Mouse (Mus musculus) liver, embryonic 15.5 days (tissue): Measurements from ENCODE around the gene Cd52. TPM values are rescaled to one million over a fixed set of nuclear protein-coding genes. Genes with fewer than 3 reads are reported as not detected.
A peak's percentile ranks its signal among the peaks of the same experiment; 100 is the strongest.

Source experiments
- ATAC-seq: fragments of 200-750 bp; cut with Nextera tagmentation; 2 replicates; pipeline ENCODE4 v1.8.0; 2017; ENCODE audit warnings: moderate number of reproducible peaks, mild to moderate bottlenecking, moderate library complexity; ENCODE audit not compliant: insufficient read depth
- H3K27ac ChIP-seq: fragments of 300-500 bp; sonication (generic); replicated peaks from 2 replicates; pipeline ENCODE4 v1.5.1; 2015; ENCODE audit warnings: mild to moderate bottlenecking, inconsistent platforms
- H3K27me3 ChIP-seq: fragments of 300-500 bp; sonication (generic); 2 replicates; pipeline ENCODE4 v1.6.1; 2015; ENCODE audit warnings: mild to moderate bottlenecking, inconsistent platforms
- H3K36me3 ChIP-seq: fragments of 300-500 bp; sonication (generic); replicated peaks from 2 replicates; pipeline ENCODE4 v1.6.1; 2015; ENCODE audit warnings: moderate library complexity, mild to moderate bottlenecking, inconsistent platforms
- H3K4me1 ChIP-seq: fragments of 300-500 bp; sonication (generic); replicated peaks from 2 replicates; pipeline ENCODE4 v1.6.1; 2015; ENCODE audit warnings: inconsistent platforms
- H3K4me2 ChIP-seq: fragments of 300-500 bp; sonication (generic); 2 replicates; pipeline ENCODE4 v1.6.1; 2015; ENCODE audit warnings: moderate library complexity, mild to moderate bottlenecking, inconsistent platforms
- H3K4me3 ChIP-seq: fragments of 300-500 bp; sonication (generic); replicated peaks from 2 replicates; pipeline ENCODE4 v1.5.1; 2015; ENCODE audit warnings: mild to moderate bottlenecking, inconsistent platforms
- H3K9ac ChIP-seq: fragments of 300-500 bp; sonication (generic); 2 replicates; pipeline ENCODE4 v1.6.1; 2015; ENCODE audit warnings: moderate library complexity, mild to moderate bottlenecking, inconsistent platforms
- H3K9me3 ChIP-seq: fragments of 300-500 bp; sonication (generic); replicated peaks from 2 replicates; pipeline ENCODE4 v1.6.1; 2016; ENCODE audit warnings: inconsistent platforms
- WGBS: fragments of 180-500 bp; shearing (Covaris S2); methylation state at CpG from one replicate; pipeline ENCODE4 v1.1.7; 2015; ENCODE audit warnings: mixed read lengths; ENCODE audit not compliant: insufficient replicate concordance; 5-methylcytosine and 5-hydroxymethylcytosine counted together
- polyA plus RNA-seq: library from polyadenylated mRNA; unstranded; fragments of >200 nt; fragmentation: Nextera tagmentation; extraction: Ambion mirVana; gene quantifications from 2 replicates; pipeline ENCODE4 v1.2.1, GENCODE M21; 2015

The Cd52 gene
- polyA plus RNA-seq, 1 experiment from 2014 or later = 51.5 TPM

- Histone ChIP-seq H3K27ac (no peak overlapping the region), H3K4me3 (peak overlapping the region; percentile 73), H3K27me3 (peaks cover 3% of the 10 kb centered on the region; the same call in 1 of the 2 replicates), H3K4me1 (peaks cover 68% of the 10 kb centered on the region), H3K4me2 (peak overlapping the region; percentile 94), H3K9me3 (no peaks in the 10 kb centered on the region), H3K36me3 (peaks cover 14% of the 10 kb centered on the region), H3K9ac (no peak overlapping the region)
- ATAC-seq = no peak
- 65% methylated on average over 7 of the region's 7 CpGs for WGBS
Measured at GRCm38 (mm10) chr4:134127121-134127455, 32.2 kb upstream of the Cd52 start.

DNA sequence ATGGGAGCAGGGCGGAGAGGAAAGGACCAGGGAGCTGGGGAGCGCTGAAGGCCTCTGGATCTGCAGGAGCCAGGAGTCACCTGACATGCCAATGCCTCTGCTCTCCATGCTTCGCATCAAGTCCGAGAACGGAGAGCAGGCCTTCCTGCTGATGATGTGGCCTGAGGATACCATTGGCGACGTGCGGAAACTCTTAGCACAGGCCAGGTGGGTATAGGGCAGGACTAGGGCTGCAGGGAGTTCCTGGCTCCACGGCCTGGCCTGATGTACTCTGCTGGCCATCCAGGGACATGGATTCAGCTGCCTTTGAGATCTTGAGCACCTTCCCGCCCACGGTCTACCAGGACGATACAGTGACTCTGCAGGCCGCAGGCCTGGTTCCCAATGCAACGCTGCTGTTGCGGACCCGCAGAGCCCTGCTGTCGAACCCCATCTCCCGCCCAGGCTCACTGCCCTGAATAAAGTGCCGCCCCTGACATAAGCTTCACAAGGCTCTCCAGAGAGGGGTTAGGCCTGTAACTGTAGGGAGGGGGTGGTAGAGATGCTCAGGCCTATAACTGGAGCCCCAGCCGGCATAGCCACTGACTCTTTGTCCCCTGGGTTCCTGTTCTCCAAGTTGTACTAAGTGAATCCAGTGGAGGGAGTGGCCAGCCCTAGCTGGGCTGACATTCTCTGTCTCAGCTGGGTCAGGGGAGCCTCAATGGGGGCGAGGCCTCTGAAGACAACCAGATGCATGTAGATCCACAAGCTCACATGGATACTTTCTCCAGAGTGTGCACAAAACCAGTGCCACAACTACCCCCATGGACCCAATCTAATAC is 31.6 kb upstream of the Cd52 start:
- H3K4me2 ChIP-seq = peak overlapping the region; percentile 94; the same call in 1 of the 2 replicates
- no peak for ATAC-seq

DNA sequence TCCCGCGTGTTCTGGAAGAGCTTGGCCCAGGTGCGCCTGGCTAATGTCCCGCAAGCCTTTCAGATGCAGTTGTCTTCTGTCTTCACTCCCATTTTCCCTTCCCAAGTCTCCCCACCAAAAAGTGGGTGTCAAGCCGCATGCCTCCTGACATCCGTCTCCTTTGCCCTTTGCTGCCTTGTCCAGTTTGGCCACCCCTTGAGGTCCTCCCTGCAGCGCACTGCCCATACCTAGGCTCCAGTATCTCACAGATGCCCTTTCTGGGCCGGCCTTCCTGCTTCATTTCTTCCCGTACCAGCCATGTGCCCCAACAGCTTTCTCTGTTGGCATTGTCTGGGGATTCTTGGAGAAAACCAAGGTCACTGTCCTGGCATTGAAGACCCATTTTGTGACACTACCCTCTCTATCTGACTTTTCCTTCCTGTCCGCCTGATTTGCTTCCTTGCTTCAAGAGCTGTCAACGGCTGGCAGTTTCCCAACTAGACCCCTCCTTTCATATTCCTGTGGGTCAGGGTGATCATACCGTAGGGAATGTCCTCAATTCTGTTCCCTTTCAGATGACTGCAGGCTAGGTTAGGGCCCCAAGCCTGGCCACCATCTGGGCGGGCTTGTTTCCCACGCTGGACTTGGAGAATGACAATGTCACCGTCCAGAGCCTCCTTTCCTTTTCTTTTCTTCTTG is 30.6 kb upstream of the Cd52 start:
- Histone ChIP-seq H3K27me3 (peaks cover 3% of the 10 kb centered on the region; the same call in 1 of the 2 replicates), H3K36me3 (peaks cover 7% of the 10 kb centered on the region), H3K4me1 (peaks cover 55% of the 10 kb centered on the region), H3K27ac (no peak overlapping the region), H3K9me3 (no peaks in the 10 kb centered on the region), H3K4me2 (no peak overlapping the region), H3K4me3 (no peak overlapping the region), H3K9ac (no peak overlapping the region)
- WGBS = 76% methylated on average over 15 of the region's 15 CpGs
- no peak for ATAC-seq

More for the DNA sequence above, 31.6 kb upstream of the Cd52 start:
- peaks cover 14% of the 10 kb centered on the region for H3K36me3 ChIP-seq
- no peak overlapping the region for H3K9ac ChIP-seq
- no peaks in the 10 kb centered on the region for H3K9me3 ChIP-seq
- H3K27ac ChIP-seq = no peak overlapping the region
- WGBS = 82% methylated on average over 21 of the region's 21 CpGs
- H3K4me3 ChIP-seq = no peak overlapping the region
- peaks cover 65% of the 10 kb centered on the region for H3K4me1 ChIP-seq
- H3K27me3 ChIP-seq = peaks cover 3% of the 10 kb centered on the region; the same call in 1 of the 2 replicates

- Histone ChIP-seq H3K27ac (no peak overlapping the region), H3K4me3 (no peak overlapping the region), H3K36me3 (no peaks in the 10 kb centered on the region), H3K9me3 (no peaks in the 10 kb centered on the region), H3K4me2 (peak overlapping the region; percentile 38; the same call in 1 of the 2 replicates), H3K27me3 (peaks cover 3% of the 10 kb centered on the region; the same call in 1 of the 2 replicates), H3K4me1 (peaks cover 55% of the 10 kb centered on the region), H3K9ac (no peak overlapping the region)
- ATAC-seq = no peak
- WGBS = 13% methylated on average over 17 of the region's 17 CpGs
Measured at GRCm38 (mm10) chr4:134123680-134124551, 29.0 kb upstream of the Cd52 start.

GRCm38 (mm10) chr4:134123147-134123546 is 28.3 kb upstream of the Cd52 start:
- no peak overlapping the region for H3K9ac ChIP-seq
- WGBS = 85% methylated on average over 6 of the region's 6 CpGs
- H3K4me3 ChIP-seq = no peak overlapping the region
- peaks cover 3% of the 10 kb centered on the region; the same call in 1 of the 2 replicates for H3K27me3 ChIP-seq
- no peak overlapping the region for H3K27ac ChIP-seq
- H3K4me1 ChIP-seq = peaks cover 54% of the 10 kb centered on the region
- no peaks in the 10 kb centered on the region for H3K9me3 ChIP-seq
- H3K36me3 ChIP-seq = no peaks in the 10 kb centered on the region
- H3K4me2 ChIP-seq = no peak overlapping the region
- ATAC-seq = no peak

- Histone ChIP-seq H3K36me3 (no peaks in the 10 kb centered on the region), H3K27ac (no peak overlapping the region), H3K4me2 (no peak overlapping the region), H3K4me3 (no peak overlapping the region), H3K4me1 (peaks cover 54% of the 10 kb centered on the region), H3K9me3 (no peaks in the 10 kb centered on the region), H3K9ac (no peak overlapping the region), H3K27me3 (peaks cover 3% of the 10 kb centered on the region; the same call in 1 of the 2 replicates)
- ATAC-seq = no peak
- WGBS = 47% methylated on average over 3 of the region's 3 CpGs
Measured at GRCm38 (mm10) chr4:134122281-134122680, 27.4 kb upstream of the Cd52 start.

DNA sequence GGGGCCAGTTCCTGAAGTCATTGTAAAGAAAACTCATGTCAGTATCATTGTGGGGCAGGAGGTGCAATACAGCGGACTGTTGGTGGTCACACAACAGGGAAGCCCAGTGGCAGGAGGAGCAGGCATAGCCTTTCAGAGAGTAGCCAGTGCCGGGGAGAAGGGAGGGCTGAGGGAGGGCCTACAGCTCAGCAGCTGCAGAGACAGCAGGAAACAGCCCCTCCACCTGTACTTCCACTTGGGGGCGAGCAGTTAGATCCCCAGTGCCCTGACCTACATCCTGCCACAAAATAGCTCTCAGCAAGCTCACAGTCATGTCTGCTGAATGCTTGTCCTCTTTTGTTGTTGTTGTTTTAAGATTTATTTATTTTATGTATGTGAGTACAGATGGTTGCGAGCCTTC is 26.7 kb upstream of the Cd52 start:
- 42% methylated on average over 4 of the region's 4 CpGs for WGBS

GRCm38 (mm10) chr4:134120916-134121315 is 26.0 kb upstream of the Cd52 start:
- H3K36me3 ChIP-seq = no peaks in the 10 kb centered on the region
- no peak overlapping the region for H3K9ac ChIP-seq
- H3K4me2 ChIP-seq = no peak overlapping the region
- H3K4me3 ChIP-seq = no peak overlapping the region
- peak overlapping the region; percentile 48; the same call in 1 of the 2 replicates for H3K27ac ChIP-seq
- no peak for ATAC-seq
- no peaks in the 10 kb centered on the region for H3K9me3 ChIP-seq
- peaks cover 3% of the 10 kb centered on the region; the same call in 1 of the 2 replicates for H3K27me3 ChIP-seq
- 38% methylated on average over 4 of the region's 4 CpGs for WGBS
- peaks cover 47% of the 10 kb centered on the region for H3K4me1 ChIP-seq

More for the DNA sequence above, 26.7 kb upstream of the Cd52 start:
- Histone ChIP-seq H3K9ac (no peak overlapping the region), H3K27me3 (peaks cover 3% of the 10 kb centered on the region; the same call in 1 of the 2 replicates), H3K4me2 (no peak overlapping the region), H3K4me3 (no peak overlapping the region), H3K36me3 (no peaks in the 10 kb centered on the region), H3K4me1 (peaks cover 53% of the 10 kb centered on the region), H3K9me3 (no peaks in the 10 kb centered on the region), H3K27ac (peak overlapping the region; percentile 48; the same call in 1 of the 2 replicates)
- no peak for ATAC-seq

DNA sequence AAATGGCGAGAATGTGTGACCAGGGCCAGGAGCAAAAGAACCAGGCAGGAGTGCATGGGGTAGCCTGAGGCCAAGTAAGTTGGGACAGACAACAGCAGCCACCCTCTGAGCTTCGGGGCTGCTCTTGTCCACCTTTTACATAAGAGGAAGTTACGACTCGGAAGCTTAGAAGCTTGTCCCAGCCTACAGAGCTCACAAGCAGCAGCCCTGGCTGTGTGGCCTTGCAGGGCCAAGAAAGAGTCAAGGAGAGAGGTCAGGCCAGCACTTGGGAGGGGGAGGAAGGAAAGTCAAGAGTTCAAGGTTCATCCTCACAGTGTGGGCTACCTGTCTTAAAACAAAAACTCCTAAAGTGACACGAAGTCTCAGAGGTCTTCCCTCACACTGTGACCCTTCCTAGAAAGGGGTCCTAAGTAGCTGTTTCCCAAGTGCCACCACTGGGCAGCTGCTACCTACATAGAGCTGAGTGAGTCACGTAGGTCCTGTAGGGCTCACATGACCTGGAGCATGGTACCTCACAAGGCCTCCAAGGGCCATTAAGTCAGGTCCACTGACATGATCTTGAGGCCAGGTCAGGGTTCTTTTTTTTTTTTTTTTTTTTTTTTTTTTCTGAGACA is 25.4 kb upstream of the Cd52 start:
- no peak for ATAC-seq
- peak overlapping the region; percentile 38 for H3K27ac ChIP-seq
- no peaks in the 10 kb centered on the region for H3K9me3 ChIP-seq
- no peak overlapping the region for H3K4me2 ChIP-seq
- peaks cover 47% of the 10 kb centered on the region for H3K4me1 ChIP-seq
- no peaks in the 10 kb centered on the region for H3K36me3 ChIP-seq
- no peak overlapping the region for H3K4me3 ChIP-seq
- whole genome bisulfite sequencing = 49% methylated on average over 6 of the region's 6 CpGs
- no peak overlapping the region for H3K9ac ChIP-seq
- H3K27me3 ChIP-seq = no peaks in the 10 kb centered on the region

GRCm38 (mm10) chr4:134119644-134120043 is 24.8 kb upstream of the Cd52 start:
- Histone ChIP-seq H3K36me3 (no peaks in the 10 kb centered on the region), H3K9me3 (no peaks in the 10 kb centered on the region), H3K4me2 (no peak overlapping the region), H3K9ac (no peak overlapping the region), H3K4me3 (no peak overlapping the region), H3K4me1 (peaks cover 47% of the 10 kb centered on the region), H3K27ac (peak overlapping the region; percentile 38; the same call in 1 of the 2 replicates), H3K27me3 (no peaks in the 10 kb centered on the region)
- 38% methylated on average over 9 of the region's 9 CpGs for WGBS
- no peak for ATAC-seq
